Mouse (Mus musculus): ENCODE results near the gene Serpinb1a. TPM values are rescaled to one million over a fixed set of nuclear protein-coding genes. Genes with fewer than 3 reads are reported as not detected.

Serpinb1a gene
- total RNA-seq, 4 experiments from 2014 or later, result 1.7 to 3.9 (median 3.1) TPM

DNA sequence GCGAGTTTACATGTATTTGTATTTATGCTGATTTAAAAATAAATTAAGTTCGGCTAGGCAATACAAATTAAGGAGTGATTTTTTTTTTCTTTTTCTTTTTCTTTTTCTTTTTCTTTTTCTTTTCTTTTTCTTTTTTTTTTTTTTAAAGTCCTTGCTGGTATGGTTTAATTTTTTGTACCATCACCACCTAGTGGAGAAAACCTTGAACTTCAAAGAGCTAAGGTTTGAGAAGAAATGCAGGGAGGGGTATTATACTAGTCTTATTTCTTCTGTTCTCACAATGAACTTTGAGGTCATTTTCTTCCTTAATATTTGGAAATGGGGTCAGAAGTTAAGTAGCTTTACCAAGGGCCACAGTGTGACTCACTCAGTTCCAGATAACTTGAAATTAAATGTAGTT is 51.9 kb downstream of the Serpinb1a start:
- no peak for DNase-seq (ENCODE audit: low spot score in 2 of 2)

DNA sequence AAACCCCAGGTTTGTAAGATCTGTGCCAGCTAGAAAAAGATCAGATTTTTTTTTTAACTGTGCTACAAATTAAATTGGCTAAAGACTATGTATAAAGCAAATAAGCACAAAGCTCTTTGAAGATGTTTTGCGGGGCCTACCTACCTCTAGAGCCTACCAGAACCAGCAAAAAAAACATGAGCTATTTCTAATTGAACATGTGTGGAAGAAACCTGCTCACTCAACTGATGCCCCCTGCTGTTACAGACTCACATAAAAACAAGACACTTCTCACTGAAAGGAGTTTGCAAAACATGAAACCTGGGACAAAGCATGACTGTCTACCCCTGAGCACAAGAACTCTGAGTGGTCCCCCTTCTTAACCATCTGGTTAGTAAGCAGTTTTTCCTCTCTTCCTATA is 53.9 kb downstream of the Serpinb1a start:
- no peak for DNase-seq (ENCODE audit: low spot score in 2 of 2)

DNA sequence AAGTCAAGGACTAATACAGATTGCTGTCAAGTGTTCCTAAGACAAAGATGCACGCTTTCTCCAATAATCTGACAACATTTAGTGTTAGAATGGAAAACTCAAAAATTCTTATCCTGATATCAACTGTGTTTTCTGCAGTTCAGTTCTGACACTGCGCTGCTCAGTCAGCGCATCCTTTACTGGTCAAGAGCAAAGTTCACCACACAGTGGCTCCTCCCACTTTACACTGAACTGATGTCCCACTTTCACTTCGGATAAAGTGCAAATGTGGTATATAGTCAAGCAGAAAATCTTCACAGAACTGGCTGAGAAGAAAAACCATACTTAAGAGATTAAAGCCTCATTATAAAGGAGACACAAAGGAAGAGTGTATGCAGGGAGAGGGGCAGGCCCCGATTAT is 55.8 kb downstream of the Serpinb1a start:
- no peak for DNase-seq (ENCODE audit: low spot score in 2 of 2)

DNA sequence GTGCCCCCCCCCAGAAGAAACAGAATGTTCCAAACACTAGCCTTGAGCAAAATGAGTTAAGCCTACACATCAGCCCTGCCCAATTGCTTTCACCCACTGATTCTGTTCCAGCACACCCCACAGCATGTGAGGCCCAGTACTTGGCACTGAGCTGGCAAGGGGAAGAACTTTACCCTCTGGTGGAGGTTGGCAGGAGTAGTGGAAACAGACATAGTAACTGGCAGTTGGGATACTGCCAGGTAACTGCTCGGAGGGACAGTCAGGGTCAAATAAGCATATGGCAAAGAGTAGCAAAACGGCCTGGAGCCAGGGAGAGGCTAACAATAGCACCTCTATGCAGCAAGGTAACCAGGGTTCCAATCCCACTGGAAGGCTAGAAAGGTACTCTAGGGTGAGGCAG is 56.4 kb downstream of the Serpinb1a start:
- DNase-seq (ENCODE audit: low spot score in 2 of 2), result peak; percentile 56 to 75

Other genes with a start within 250 kb of the Serpinb1a start
- gene Mylk4, start 67.2 kb downstream of the Serpinb1a start, total RNA-seq (2022), result 1,000 to 10,000 TPM; 1,586 to 2,341 (median 2,026) TPM
- 1 to 10 TPM; 4.2 to 7.9 (median 6.0) TPM for gene Wrnip1, start 49.1 kb downstream of the Serpinb1a start, total RNA-seq (2022)
- gene D930007J09Rik, start 48.3 kb downstream of the Serpinb1a start, total RNA-seq (2022), result not detected
- gene Serpinb1c, start 47.0 kb upstream of the Serpinb1a start, total RNA-seq (2022), result 1 to 10 TPM; 1.2 to 3.9 (median 2.1) TPM
- gene Serpinb6b, start 114.0 kb upstream of the Serpinb1a start, total RNA-seq (2022), result 1 to 10 TPM; 1.6 to 2.7 (median 2.3) TPM
- gene Serpinb9, start 152.1 kb upstream of the Serpinb1a start, total RNA-seq (2022), result 1 to 10 TPM; 1.5 to 2.5 (median 1.9) TPM
- not detected for gene Serpinb9b, start 176.2 kb upstream of the Serpinb1a start, total RNA-seq (2022)
- gene Serpinb1b, start 227.4 kb upstream of the Serpinb1a start, total RNA-seq (2022), result not detected

Measured in gastrocnemius, adult 8-10 months (tissue).